Mouse (Mus musculus) cerebellum, adult 2 months (tissue): ENCODE data around the gene Lactb.

Experiments
- CTCF ChIP-seq: fragments of 200-500 bp; IDR thresholded peaks from 2 replicates; pipeline ENCODE4 v1.5.1; 2011; ENCODE audit warnings: low read depth, mild to moderate bottlenecking, control low read depth, low read length, moderate library complexity, borderline replicate concordance; ENCODE audit not compliant: insufficient read depth
- POLR2A ChIP-seq: fragments of 200-500 bp; IDR thresholded peaks from 2 replicates; pipeline ENCODE4 v1.6.1; 2011; ENCODE audit warnings: low read length, control low read depth, borderline replicate concordance; ENCODE audit not compliant: insufficient read depth

- no peak for TF ChIP-seq CTCF
- TF ChIP-seq POLR2A = no peak
Measured at GRCm38 (mm10) chr9:66930351-66930750, 44.9 kb downstream of the Lactb start.
